Mouse (Mus musculus) mature B cell (primary cell): ENCODE data around the gene Abi1.
"Not testable (repeated sequence)": the region's sequence is repeated elsewhere in the genome, so short reads cannot be mapped to it uniquely, and the experiment has no call there.

Experiments used
- in situ Hi-C: fragments of 300-500 bp; cut with MboI; formaldehyde crosslinking; loops from 2 replicates; pipeline ENCODE4 v1.14.3; 2019

Abi1 gene

DNA sequence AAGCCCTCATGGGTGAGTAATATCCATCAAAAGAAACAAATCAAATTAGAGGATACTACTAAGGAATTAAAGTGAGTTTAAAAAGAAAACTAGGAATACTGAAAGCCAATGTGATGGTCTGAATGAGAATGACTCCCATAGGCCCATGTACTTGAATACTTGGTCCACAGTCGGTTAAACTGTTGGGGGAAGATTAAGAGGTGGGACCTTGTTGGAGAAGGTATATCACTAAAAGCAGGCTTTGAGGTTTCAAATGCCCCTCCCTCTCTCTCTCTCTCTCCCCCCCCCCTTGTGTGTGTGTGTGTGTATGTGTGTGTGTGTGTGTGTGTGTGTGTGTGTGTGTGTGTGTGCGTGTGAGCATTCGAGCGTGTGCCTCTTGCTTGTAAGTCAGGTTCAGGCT lies 9.4 kb downstream of the Abi1 start:
- in situ Hi-C loops: no loop called here

DNA sequence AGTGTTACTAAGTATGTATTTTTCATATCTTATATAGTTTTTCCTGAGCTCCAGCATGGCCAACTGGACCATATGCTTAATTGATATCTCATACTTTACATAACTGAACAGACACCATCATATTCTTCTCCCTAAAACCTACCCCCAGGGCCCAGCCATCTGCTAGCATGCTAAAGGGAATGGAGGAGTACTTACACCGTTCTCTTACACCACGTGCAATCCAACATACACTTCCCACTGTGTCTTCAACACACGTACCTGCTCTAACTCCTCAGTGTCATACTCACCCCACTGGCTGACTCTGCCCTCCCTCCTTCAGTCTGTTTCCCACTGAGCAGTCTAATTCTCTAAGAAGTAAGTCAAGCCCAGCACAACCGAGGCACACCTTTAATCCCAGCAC lies 11.2 kb downstream of the Abi1 start:
- in situ Hi-C loops: no loop called here

DNA sequence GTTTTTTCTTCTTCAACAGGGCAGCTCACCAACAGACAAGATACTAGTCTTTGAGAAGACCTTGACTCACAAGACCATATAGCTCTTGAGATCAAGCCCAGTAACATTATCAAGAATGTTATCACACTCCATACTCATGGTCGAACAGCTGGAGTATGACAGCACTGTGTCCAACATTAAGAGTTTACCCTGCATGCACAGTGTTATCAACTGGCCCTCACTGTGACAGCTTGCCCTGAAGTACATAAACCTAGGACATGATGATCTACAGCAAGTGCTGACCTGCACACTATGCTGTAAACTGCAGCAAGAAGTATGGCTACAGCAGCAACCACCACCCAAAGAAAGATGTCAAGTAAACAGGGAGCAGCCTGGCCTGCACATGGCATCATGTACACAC lies 13.7 kb downstream of the Abi1 start:
- in situ Hi-C loops: no loop called here

DNA sequence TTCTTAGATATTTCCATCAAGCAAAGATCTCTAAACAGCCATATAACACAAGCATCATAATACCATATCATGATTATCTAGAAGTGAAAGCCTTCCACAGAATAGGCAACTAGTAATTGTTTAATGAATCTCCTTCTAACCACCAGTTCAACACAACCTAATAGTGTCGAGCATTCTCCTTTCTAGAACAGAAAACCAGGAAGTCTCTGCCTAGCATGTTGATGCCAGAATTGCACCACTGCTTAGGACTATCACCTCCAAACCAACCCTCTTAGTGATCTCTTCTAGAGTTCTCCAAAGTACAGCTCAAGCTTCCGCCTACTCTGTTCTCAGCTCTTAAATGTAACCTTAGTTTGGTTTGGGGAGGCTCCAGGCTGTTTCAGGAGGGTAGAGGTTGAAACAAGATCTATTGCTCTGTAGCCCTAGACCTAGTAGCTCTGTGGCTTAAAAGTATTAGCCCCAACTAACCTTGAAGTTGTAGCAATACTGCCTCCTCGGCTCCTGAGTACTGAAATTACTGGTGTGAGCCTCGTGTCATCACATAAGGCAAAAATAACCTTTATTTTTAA lies 16.2 kb downstream of the Abi1 start:
- in situ Hi-C loops: loop anchor here (5.0 kb wide), 1 partner anchor 36 kb away; no protein-coding TSS in a partner anchor

DNA sequence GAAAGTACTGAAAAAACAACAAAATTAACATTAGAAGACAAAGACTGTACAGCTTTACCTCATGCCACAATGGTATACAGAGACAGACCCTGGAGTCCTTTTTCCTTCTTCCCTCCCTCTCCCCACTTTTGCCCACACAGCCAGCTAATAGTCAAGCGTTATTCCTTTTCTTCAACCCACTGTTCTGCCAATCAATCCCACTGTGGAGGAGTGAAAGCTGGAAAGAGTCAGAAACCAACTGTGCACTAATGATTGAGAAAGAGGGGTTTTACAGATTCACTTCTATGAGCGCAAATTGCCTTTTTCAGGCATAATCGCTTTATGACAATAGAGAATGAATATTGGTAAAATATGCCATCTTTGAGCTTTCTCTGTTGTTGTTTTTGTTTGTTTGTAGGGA lies 17.0 kb downstream of the Abi1 start:
- in situ Hi-C loops: loop anchor here (5.0 kb wide), 1 partner anchor 36 kb away; no protein-coding TSS in a partner anchor

DNA sequence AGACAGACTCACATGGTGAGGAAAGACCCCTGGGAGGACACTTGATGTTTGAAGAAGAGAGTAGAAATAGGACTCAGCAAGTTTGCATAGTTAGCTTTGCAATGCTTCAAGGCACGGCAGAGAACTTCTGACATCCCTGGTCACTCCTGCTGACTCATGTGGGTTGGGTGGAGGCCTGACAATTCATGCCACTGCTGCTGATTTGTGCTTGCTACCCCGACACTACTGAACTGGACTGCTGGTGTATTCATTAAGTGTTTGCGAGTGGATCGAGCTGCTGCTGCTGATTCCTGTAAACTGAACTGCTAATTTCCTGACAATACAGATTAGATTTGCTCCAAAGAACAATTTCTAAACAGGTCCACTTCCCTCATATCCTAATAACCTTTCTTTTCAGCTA lies 18.3 kb downstream of the Abi1 start:
- in situ Hi-C loops: loop anchor here (5.0 kb wide), 1 partner anchor 34 kb away; no protein-coding TSS in a partner anchor

DNA sequence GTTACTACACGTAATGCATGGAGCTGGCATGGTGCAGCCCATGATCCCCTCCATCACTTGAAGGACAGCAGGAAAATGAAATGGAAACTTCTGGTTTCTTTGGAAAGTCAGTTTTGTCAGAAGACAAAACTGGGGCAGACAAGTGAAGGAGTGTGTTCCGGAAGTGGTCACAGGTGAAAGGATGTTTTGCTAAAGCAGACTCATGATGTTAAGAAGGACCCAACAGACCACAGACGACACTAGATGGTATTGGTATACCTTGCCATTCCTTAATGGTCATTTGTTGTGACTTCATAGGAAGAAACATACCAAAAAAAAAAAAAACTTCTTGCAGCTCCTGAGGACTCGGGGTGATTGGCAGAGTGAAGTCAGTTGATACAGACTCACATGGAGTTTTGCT lies 18.7 kb downstream of the Abi1 start:
- in situ Hi-C loops: loop anchor here (5.0 kb wide), 1 partner anchor 34 kb away; no protein-coding TSS in a partner anchor

DNA sequence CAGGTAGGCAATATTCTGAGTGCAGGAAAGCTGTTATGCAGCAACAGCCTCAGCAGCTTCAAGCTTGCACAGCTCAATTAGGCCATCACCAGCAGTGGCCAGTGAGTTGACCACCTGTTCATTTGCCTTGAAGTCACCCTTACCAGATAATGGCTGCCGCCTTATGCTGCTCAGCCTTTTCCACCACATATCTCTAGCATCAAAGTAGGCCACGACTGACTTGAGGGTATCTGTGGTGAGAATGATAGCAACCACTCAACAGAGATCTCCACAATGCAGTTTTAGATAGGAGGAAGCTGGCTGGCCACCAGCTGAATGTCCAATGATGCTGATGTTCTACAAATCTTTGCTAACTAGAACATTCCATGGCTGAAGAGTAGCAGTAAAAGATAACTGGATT lies 20.9 kb downstream of the Abi1 start:
- in situ Hi-C loops: no loop called here

DNA sequence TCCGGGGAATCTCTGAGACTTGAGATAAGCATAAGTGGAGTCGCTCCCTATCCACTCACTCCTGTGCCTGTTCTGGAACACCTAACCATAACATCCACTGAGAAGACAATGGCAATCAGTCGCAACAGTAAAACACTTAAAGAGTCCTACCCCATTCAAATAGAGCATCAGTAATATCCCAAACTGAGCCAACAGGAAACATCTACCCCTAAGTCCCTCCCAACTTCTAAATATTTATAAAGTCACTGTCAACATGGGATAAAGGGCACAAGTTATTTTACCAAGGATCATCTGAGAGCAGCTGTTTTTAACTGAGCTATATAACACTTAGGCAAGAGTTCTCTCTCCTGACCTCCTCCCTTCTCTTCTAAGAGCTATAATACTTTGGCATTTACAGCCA lies 23.9 kb downstream of the Abi1 start:
- in situ Hi-C loops: no loop called here

DNA sequence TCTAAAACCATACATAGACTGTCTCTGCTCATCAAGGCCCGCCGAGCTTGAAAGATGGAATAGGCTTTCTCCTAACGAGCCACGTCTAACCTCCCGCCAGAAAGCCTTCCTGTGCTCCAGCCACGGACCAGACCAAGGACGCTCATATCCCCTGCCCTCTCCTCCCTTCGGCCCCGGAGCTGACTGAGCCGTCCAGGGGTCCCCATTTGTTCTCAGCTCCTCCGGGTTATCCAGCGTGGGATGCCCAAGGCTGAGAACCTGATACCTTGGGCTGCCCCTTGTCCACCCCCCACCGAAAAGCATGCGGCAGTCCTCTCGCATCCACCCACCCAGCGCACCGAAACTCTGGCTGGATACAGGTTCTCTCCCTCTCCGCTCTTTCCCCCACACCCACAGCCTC lies 24.7 kb downstream of the Abi1 start:
- in situ Hi-C loops: no loop called here

DNA sequence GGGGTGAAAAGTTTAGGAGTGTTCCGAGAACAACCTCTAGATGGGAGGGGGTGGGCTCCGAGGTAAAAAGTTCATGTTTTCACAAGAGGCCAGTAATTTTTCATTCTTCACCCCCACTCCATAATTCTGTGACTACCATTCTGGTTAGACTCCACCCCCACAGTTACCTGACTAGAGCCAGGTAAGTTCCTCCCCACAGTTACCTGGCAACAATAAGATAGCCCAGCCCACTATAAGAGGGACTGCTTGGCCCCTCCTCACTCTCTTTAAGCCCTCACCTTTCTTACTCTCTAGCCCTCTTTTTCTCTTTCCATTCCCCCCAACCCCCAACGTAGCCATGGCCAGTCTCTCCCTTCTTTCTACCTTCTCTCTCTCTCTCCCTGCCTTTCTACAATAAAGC lies 25.1 kb downstream of the Abi1 start:
- in situ Hi-C loops: not testable (repeated sequence)

DNA sequence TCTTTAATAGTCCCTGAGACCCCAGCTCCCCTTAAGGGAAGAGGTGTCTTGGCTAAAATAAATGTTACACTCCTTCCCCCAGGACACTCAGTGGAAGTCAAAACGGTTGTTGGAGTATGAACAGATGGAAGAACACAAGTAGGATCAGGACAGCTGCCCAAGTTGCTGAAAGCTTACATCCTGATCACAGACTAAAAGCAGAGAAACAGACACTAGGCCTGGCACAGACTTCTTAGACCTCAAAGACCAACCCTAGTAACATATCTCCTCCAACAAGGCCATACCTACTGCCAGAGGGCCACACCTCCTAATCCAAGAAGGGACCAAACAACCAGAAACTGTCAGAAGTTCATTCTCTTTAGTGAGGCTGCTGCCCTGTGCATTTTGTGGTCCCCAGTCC lies 31.8 kb downstream of the Abi1 start:
- in situ Hi-C loops: no loop called here

DNA sequence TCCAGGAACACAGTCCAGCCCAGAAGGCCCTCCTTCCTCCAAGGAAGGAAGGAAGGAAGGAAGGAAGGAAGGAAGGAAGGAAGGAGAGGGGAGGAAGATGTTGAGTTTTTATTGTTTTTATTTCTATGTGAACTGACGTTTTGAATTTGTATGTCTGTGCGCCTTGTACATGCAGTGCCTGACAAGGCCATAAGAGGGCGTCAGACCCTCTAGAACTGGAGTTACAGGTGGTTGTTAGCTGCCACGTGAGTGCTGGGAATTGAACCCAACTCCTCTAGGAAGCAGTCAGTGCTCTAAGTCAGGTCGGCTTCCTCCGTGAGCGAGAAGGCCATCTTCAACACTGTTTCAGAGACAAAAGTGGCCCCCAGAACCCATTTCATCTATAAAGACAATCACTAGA lies 32.5 kb downstream of the Abi1 start:
- in situ Hi-C loops: no loop called here

DNA sequence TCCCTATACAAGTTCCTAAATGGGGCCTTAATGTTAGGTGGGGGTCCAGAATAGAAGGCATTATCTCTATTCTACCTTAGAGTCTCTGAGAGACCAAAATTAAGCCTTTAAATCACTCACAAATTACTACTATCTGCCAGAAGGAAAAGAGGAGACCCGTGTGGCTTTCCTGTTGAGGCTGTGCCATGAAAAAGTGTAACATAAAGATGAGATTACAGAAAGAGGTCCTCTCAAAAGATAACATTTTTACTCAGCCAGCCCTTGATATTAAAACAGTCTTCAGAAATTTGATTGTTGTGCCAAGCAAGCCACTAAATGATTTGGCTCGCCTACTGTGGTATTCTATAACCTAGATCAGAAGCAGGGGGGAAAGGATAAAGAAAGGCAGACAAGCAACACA lies 32.9 kb downstream of the Abi1 start:
- in situ Hi-C loops: no loop called here

DNA sequence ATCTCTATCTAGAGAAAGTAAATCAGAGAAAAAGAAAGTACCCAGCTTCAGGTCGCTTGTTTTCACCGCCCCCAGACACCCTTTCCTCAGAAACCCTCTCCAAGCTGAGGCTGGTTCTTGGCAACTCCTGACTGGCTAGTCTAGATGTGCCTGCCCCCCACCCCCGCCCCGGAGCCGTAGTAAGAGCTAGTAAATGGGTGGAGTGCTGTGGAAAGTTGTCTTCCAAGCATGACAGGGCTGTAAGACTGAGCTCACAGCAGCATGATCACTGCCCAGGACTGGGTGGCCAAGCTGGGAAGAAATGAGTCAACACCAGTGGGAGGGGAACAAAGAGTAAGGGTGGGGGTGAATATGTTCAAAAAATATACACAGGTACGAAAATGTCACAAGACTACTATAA lies 33.8 kb downstream of the Abi1 start:
- in situ Hi-C loops: no loop called here

DNA sequence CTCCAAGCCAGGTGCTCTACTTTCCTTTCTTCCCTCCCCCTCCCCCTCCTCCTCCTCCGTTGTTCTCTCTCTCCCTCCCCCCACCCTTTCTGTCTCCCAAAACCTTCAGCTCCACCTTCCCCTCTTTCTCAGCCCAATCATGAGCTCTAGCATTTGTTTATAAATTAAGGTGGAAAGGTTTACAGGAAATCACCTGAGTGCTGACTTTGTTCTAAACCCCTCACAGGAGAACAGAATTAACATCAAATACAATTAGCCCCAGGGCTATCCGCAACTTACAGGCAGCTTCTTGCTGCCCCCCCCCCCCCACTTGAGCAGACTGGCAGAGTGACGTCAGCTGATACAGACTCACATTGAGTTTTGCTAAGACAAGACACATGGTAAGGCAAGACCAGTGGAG lies 37.4 kb downstream of the Abi1 start:
- in situ Hi-C loops: no loop called here

DNA sequence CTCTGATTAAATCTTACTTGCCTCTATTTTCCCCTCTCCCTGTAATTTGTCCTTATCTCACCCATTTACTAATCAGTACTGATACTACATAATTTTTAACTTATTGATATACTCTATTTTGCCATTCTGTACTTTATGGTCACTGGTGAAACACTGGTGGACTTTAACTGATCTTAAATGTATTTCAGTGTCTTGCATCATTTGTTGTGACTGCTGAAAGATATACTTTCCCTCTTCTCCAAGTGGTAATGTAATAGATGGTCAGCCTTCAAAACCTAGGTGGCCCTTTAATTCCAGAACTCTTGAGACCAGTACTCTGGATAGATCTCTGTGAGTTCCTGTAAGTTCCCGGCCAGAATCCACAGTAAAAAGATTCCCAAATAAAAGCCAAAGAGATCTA lies 40.4 kb downstream of the Abi1 start:
- in situ Hi-C loops: no loop called here

DNA sequence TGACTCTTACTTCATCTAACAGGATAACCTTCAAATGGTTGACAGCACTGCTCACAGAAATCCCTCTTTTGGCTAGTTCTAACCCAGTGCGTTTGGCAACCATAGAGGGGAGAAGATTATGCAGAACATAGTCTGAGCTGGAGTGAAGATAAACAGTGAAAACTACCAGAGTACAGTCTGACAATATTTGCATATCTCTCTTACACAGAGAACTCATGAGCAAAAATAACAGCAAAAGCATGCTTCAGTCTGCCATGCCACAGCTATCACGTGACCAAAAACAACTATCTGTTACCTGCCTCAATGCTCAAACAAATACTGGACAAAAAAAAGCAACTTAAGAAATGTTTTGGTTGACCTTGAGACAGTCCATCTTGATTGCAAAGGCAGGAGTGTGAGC lies 41.2 kb downstream of the Abi1 start:
- in situ Hi-C loops: no loop called here

DNA sequence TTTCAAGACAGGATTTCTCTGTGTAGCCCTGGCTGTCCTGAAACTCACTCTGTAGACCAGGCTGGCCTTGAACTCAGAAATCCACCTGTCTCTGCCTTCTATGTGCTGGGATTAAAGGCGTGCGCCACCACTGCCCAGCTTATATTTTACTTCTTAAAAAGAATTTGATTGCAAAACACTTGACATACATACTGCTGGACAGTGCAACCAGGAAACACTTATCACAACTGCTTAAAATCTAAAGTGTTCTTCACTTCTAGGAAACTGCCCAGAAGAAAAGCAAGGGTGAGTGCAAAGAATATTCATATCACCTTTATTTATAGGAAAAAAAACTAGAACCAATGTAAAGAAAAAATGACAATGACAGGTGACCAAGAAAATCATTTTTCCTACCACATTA lies 42.0 kb downstream of the Abi1 start:
- in situ Hi-C loops: no loop called here

DNA sequence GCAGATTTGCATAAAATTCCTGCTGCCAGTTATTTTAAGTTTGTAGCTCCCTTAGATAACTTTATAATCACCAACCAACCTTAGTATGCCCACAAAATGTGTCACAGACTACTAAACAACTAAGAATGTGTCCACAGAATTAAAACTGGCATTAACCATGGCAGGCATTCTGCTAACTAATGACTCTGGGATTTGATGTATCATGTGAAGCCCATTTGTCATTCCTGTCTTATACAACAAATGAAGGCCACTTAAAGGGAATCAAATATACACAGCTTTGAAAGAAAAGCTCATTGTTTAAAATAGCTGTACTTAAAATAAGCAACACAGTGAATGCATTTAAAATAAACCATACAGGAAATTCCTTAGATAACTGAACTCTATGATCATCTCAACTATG lies 44.0 kb downstream of the Abi1 start:
- in situ Hi-C loops: no loop called here

DNA sequence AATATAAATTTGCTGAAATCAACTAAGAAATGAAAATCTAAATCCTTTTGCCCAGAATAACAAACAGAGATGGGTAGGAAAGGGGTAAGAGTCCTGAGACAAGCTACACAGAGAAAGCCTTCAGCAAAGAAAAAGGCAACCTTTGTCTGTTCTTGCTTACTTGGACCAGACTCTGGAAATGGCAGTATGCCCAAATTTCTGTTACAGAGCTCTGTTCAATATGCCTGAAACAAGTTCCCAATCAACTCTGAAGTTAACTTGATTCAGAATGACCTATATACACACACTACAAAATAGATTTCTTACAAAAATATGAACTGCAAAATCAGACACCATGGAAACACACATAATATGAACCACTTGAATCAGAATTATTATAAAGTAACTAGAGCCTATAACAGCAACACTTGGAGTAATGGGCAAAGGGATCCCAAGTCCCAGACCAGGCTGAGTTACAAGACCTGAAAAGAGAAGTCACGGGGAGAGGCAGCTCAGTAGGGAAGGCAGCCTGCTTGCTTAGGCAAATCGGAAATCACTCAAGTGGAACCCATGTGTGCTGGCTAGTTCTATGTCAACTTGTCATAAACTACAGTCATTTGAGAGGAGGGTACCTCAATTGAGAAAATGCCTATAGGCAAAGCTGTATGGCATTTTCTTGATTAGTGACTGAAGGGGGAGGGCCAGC lies 53.9 kb downstream of the Abi1 start:
- in situ Hi-C loops: loop anchor here (5.0 kb wide), 1 partner anchor 36 kb away; no protein-coding TSS in a partner anchor

DNA sequence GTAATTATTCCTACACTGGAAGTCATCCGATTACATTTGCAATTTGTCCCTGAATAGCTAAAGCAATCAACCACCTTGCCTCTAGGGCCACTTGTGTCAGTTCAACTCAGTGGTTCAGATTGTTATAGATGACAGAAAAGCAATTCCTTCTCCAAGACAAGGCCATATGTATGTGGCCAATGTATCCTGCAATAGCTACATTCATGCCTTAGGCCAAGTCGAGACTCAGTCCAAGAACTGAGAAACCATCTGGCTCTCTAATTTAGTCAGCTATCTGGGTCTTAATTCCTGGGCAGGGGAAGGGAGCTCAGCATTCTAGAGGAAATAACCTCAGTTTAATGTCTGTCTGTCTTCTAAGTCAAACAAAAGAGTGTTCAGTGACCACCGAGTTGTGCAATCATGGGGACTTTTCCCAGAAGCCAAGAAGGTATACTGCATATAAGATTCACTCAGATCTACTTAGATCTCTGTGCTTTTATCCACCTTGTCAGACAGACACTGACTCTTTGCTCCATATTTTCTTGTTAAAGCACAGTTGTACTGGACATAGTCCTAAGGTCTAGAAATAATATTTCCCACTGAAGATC lies 62.6 kb downstream of the Abi1 start:
- in situ Hi-C loops: no loop called here

DNA sequence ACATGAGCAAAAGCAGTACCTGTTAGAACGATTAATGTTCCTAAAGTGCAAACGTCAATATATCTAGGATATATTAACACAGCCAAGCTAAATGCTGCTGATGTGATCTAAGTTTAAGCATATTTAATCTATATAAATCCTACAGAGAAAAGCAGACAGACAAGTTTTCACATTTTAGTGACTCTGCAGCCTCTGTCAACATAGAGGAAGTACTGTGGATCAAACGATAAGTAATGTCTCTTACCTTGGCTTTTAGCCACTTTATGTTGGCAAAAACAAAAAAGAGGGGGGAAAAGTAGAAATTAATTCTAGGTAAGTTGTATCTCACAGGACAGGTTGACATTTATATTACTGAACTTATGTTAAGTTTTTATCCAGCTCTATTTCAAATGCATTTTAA lies 77.1 kb downstream of the Abi1 start:
- in situ Hi-C loops: no loop called here

DNA sequence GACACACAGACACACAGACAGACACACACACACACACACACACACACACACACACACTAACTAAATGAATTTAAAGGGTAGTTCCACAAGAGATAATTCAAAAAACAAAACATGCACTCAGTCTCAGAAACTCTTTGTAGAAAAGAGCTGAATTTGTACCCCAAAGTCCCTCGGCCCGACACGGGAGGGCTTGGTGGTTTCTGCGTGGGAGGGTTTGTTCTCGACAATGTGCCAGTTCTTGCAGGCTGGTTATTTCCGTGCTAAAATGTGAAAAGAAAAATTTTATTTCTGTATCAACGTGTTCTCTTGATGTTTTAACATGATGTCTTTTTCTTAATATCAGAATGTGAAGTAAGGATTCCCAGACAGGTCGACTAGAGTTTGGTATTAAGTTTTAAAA lies 77.8 kb downstream of the Abi1 start:
- in situ Hi-C loops: no loop called here
